Mouse (Mus musculus) heart, adult 2 months (tissue): ENCODE measurements around the gene Mbd4. TPM values are rescaled to one million over a fixed set of nuclear protein-coding genes. Genes with fewer than 3 reads are reported as not detected.
"Not testable (repeated sequence)": the region's sequence is repeated elsewhere in the genome, so short reads cannot be mapped to it uniquely, and the experiment has no call there.

Experiments used
- DNase-seq, 2 experiments: peaks; one replicate each; pipeline ENCODE4 v3.0.0; 2021
- H3K27ac ChIP-seq: fragments of 200-600 bp; 2 replicates; pipeline ENCODE4 v1.8.1; 2022
- H3K27me3 ChIP-seq: fragments of 200-500 bp; 2 replicates; pipeline ENCODE4 v1.6.1; 2012; ENCODE audit warnings: mild to moderate bottlenecking, low read length, inconsistent platforms, mixed read lengths; ENCODE audit not compliant: control insufficient read depth, insufficient read depth
- H3K36me3 ChIP-seq: fragments of 200-500 bp; 2 replicates; pipeline ENCODE4 v1.6.1; 2012; ENCODE audit warnings: low read length, inconsistent platforms; ENCODE audit not compliant: control insufficient read depth, insufficient read depth
- H3K4me1 ChIP-seq: fragments of 200-500 bp; 2 replicates; pipeline ENCODE4 v1.6.1; 2011; ENCODE audit warnings: low read length; ENCODE audit not compliant: control insufficient read depth, insufficient read depth
- H3K4me3 ChIP-seq: fragments of 200-600 bp; 2 replicates; pipeline ENCODE4 v1.8.1; 2022
- H3K79me2 ChIP-seq: fragments of 200-500 bp; replicated peaks from 2 replicates; pipeline ENCODE4 v1.6.1; 2012; ENCODE audit warnings: mild to moderate bottlenecking, inconsistent platforms, low read length, moderate library complexity, mixed read lengths; ENCODE audit not compliant: control insufficient read depth, insufficient read depth
- H3K9ac ChIP-seq: fragments of 200-500 bp; 2 replicates; pipeline ENCODE4 v1.6.1; 2012; ENCODE audit warnings: low read depth, mild to moderate bottlenecking, control low read depth, inconsistent platforms, low read length, mixed read lengths
- CTCF ChIP-seq: fragments of 200-600 bp; IDR thresholded peaks from 2 replicates; pipeline ENCODE4 v1.8.1; 2022; ENCODE audit warnings: antibody characterized with exemption, mild to moderate bottlenecking, moderate library complexity
- EP300 ChIP-seq: fragments of 200-500 bp; IDR thresholded peaks from 2 replicates; pipeline ENCODE4 v1.6.1; 2011; ENCODE audit warnings: low read depth, low read length, control low read depth; ENCODE audit not compliant: insufficient read depth
- POLR2A ChIP-seq: fragments of 200-500 bp; IDR thresholded peaks from 2 replicates; pipeline ENCODE4 v1.6.1; 2011; ENCODE audit warnings: mild to moderate bottlenecking, low read depth, low read length, control low read depth; ENCODE audit not compliant: insufficient read depth
- WGBS: fragments of 180-500 bp; shearing (Covaris S2); methylation state at CpG from one replicate; pipeline ENCODE4 v1.1.7; 2018; 5-methylcytosine and 5-hydroxymethylcytosine counted together
- intact Hi-C: fragments of 180-260 bp; cut with DNase I; formaldehyde crosslinking; loops from one replicate; pipeline ENCODE4 v1.15.1; 2025
- polyA plus RNA-seq: library from polyadenylated mRNA; depleted of rRNA; stranded (reverse); fragments of >200 nt; gene quantifications from 2 replicates; pipeline ENCODE4 v1.2.3, GENCODE M21; 2012
- total RNA-seq, 2 experiments: library from RNA; stranded (reverse); gene quantifications; 2 replicates each; pipeline ENCODE4 v1.2.3; 2021

Gene Mbd4
- total and polyA plus RNA-seq, 3 experiments, result 0.93 to 1.5 (median 1.2) TPM

DNA sequence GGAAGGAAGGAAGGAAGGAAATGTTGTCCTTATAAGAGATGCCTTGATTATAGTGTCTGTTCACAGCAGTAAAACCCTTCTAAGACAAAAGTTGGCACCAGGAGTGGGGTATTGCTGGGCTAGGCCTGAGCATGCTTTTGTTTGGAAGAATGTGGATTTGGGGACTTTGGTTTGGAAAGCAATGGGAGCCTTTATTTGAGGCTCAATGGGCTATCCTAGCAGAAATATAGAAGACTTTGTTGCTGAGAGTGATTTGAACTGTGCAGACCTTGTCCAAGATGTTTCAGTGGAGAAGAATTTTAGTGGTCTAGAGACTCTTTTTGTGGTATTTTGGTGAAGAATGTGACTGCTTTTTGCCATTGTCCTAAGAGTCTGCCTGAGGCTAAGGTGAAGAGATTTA lies 19.3 kb downstream of the Mbd4 start:
- no peak overlapping the region for H3K4me3 ChIP-seq
- TF ChIP-seq POLR2A, result no peak
- H3K36me3 ChIP-seq, result no peaks in the 10 kb centered on the region
- no peak overlapping the region for H3K27ac ChIP-seq
- H3K27me3 ChIP-seq, result no peaks in the 10 kb centered on the region
- H3K9ac ChIP-seq, result no peak overlapping the region
- DNase-seq, result no peak
- no peaks in the 10 kb centered on the region for H3K79me2 ChIP-seq
- no peaks in the 10 kb centered on the region; the same call in 1 of the 2 replicates for H3K4me1 ChIP-seq
- intact Hi-C loops, result no loop called here

DNA sequence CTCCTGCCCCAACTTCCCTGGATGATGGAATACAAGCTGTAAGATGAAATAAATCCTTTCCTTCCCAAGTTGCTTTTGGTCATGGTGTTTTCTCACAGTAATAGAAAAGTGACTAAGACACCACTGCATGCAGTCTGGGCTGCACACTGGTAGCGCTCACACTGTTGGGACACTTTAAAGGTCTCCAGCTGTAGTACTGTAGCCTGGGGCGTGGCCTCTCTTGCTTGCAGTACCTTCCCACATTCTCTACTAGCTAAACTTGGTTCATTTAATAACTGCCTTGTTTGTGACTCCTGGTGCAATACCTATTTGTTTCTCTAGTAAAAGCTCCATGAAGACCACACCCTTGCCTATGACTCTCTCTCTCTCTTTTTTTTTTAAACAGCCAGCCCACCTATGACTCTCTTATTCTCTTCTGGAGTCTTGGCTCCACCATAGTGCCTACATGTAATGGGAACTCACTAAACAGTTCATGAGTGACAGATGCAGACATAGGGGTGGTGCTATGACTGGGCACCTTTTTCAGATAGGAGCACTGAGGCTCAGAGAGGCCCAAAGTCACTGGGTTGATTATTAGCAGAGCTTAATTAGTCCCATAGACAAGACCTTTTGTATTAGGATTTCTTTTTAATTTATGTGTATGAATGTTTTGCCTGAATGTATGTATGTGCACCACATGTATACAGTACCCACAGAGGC lies 20.9 kb downstream of the Mbd4 start:
- 87% methylated on average over 2 of the region's 2 CpGs for WGBS
- H3K27ac ChIP-seq, result no peak overlapping the region
- H3K79me2 ChIP-seq, result no peaks in the 10 kb centered on the region
- DNase-seq, result no peak
- TF ChIP-seq CTCF (no peak), POLR2A (no peak), EP300 (no peak)
- no peaks in the 10 kb centered on the region for H3K27me3 ChIP-seq
- H3K9ac ChIP-seq, result no peak overlapping the region
- no peak overlapping the region for H3K4me3 ChIP-seq
- no peaks in the 10 kb centered on the region for H3K36me3 ChIP-seq
- intact Hi-C loops, result no loop called here
- no peaks in the 10 kb centered on the region for H3K4me1 ChIP-seq

DNA sequence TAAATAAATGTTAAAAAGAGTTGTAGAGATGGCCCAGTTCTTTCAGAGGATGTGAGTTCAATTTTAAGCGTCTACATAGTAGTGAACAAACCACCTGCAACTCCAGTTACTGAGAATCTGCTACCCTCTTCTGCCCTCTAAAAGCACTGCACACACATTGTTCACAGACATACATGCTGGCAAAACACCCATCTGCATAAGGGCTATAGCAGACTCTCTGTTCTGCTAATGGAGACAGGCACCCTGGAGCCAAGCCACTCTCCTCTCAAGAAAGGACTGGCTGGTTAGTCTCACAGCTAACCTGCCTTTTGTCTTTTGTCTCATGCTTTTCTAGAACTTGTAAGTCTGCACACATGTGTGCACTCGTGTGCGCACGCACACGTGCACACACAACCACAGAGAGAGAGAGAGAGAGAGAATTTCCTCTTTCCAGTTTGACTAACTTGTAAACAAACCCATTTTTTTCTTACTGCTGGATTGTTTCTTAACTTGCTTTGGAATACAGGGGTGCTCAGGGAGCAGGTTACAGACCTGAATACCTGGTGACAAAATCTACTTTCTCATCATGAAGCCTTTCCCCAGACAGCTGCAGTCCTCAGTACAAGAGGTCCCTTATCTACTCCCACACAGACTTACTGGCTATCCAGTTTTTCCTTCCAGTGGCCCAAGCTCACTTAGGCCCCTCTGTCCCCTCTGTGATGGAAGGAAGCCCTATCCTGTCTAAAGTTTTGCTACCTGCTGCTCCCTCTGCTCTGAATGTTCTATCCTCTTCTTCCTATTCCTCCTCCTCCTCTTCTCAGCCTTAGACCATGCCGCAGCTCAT lies 22.2 kb downstream of the Mbd4 start:
- intact Hi-C loops, result no loop called here
- Histone ChIP-seq H3K4me1 (no peaks in the 10 kb centered on the region), H3K36me3 (no peaks in the 10 kb centered on the region), H3K27me3 (no peaks in the 10 kb centered on the region), H3K9ac (no peak overlapping the region), H3K79me2 (no peaks in the 10 kb centered on the region), H3K4me3 (no peak overlapping the region), H3K27ac (no peak overlapping the region)
- no peak for DNase-seq
- no peak for TF ChIP-seq EP300
- TF ChIP-seq CTCF, result no peak
- no peak for TF ChIP-seq POLR2A
- 83% methylated on average over 6 of the region's 6 CpGs for WGBS

DNA sequence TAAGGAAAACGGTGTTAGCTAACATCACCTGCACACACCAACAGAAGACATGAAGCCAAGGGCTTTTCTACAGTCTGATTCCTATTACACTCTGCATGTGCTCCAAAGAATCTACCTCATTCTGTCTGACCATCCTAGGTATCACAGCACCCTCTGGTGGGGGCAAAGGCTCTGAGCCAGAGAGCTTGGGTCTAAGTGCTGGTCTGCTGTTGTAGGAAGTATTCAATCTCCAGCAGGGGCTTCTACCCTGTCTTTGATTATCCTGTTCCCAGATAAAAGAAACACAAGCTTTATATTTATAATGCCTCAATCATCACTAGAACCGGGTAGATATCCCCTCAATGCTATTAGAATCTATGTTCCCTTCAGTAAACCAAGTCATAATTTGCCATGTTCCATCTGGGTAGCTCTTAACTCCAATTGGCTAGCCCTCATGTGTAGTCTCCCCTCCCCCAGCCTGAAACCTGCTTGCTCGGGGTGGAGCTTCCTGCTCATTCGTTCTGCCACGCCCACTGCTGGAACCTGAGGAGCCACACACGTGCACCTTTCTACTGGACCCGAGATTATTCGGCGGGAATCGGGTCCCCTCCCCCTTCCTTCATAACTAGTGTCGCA lies 29.2 kb downstream of the Mbd4 start:
- H3K36me3 ChIP-seq, H3K79me2 ChIP-seq, H3K27me3 ChIP-seq, H3K4me1 ChIP-seq, intact Hi-C loops, H3K9ac ChIP-seq, H3K4me3 ChIP-seq, H3K27ac ChIP-seq: not testable (repeated sequence)
- 4% methylated on average over 6 of the region's 11 CpGs for WGBS
- TF ChIP-seq CTCF (peak; percentile 72), EP300 (0 out of 2 replicates have a peak, but pooled peaks have one; percentile 54)
- DNase-seq, result peak in 1 of 2 experiments; percentile 47

DNA sequence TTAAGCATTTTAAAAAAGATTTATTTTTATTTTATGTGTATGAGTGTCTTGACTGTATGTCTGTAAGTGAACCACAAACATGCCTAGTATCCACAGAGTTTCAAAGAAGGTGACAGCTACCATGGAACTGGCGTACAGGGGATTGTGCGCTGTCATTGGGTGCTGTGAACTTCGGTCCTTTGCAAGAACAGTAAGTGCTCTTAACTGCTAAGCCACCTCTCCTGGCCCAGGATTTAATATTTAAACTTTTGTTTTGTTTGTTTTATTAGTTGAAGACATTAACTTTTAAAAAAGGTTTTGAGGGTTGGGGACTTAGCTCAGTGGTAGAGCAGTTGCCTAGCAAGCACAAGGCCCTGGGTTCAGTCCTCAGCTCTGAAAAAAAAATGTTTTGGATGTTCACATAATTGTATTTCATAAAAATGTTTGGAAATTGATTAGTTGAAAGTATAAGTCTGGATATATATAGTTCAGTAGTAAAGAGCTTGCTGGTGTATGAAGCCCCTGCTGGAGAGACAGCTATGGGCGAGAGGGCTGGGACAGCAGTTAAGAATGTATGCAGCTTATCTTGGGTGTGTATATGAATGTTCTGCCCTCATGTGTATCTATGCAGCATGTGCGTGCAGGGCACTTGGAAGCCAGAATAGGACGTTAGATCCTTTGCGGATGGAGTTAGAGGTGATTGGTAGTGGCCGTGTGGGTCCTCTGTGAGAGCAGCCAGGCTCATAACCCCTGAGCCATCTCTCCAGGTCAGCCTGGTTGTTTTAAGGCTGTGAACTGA lies 31.8 kb downstream of the Mbd4 start:
- no peak for DNase-seq
- Histone ChIP-seq H3K4me1 (no peaks in the 10 kb centered on the region), H3K27me3 (no peaks in the 10 kb centered on the region), H3K79me2 (no peaks in the 10 kb centered on the region), H3K9ac (no peak overlapping the region), H3K4me3 (no peak overlapping the region), H3K27ac (no peak overlapping the region), H3K36me3 (no peaks in the 10 kb centered on the region)
- intact Hi-C loops, result no loop called here
- no peak for TF ChIP-seq EP300
- TF ChIP-seq POLR2A, result no peak
- no peak for TF ChIP-seq CTCF
- WGBS, result 82% methylated on average over 8 of the region's 8 CpGs
